ENCODE assay signal across 12 mouse cellular contexts in genomic region chr4:139116356-139117063, GRCm38 (mm10). TPM values are rescaled to one million over a fixed set of nuclear protein-coding genes. Genes with fewer than 3 reads are reported as not detected.
DNase-seq lines count a peak whose midpoint lies in the region; ATAC-seq and TF ChIP-seq lines count a peak whose summit lies in the region.
"Had no signal": no experiment of that assay in that cellular context is flagged by ENCODE, and none has a peak within 500 bp of the region (broad histone marks: within the 10 kb centered on the region; RNA-seq: fewer than 3 reads in every experiment).

No protein-coding gene starts in this region.

- no peak overlapping the region for H3K4me3 ChIP-seq in layer of hippocampus, adult 2 months
- H3K4me3 ChIP-seq in forebrain, embryonic 13.5 days: no peak overlapping the region
- H3K4me3 ChIP-seq: limb, embryonic 13.5 days; midbrain, embryonic 10.5 days had no signal

- no peak for DNase-seq in layer of hippocampus, adult 2 months (ENCODE audit: low spot score in 2 of 2)
- DNase-seq in layer of hippocampus, adult 11-12 months (ENCODE audit: low spot score): no peak
- DNase-seq in kidney, postnatal 25 days: peak; percentile 45 to 73
- DNase-seq in retina, postnatal 1 day: peak; percentile 77
- DNase-seq in heart, postnatal 4 days: no peak
- DNase-seq in right cerebral cortex, postnatal 14 days: no peak
- DNase-seq in urinary bladder, adult 2 months (ENCODE audit: low spot score): no peak
- DNase-seq: cerebellum, adult 11-12 months; thymus, adult 2 months had no signal

- ATAC-seq in forebrain, embryonic 13.5 days: no peak

- H3K9me3 ChIP-seq in forebrain, embryonic 13.5 days (replicated peaks): no peaks in the 10 kb centered on the region
- H3K9me3 ChIP-seq: limb, embryonic 13.5 days; midbrain, embryonic 10.5 days had no signal

- H3K4me1 ChIP-seq in forebrain, embryonic 13.5 days: peaks cover 22% of the 10 kb centered on the region

- no peaks in the 10 kb centered on the region for H3K27me3 ChIP-seq in forebrain, embryonic 13.5 days
- H3K27me3 ChIP-seq: limb, embryonic 13.5 days had no signal

- no peak overlapping the region for H3K4me2 ChIP-seq in forebrain, embryonic 13.5 days
- H3K4me2 ChIP-seq: limb, embryonic 13.5 days had no signal

- no peaks in the 10 kb centered on the region for H3K36me3 ChIP-seq in forebrain, embryonic 13.5 days (ENCODE audit: poor library complexity, severe bottlenecking)
- H3K36me3 ChIP-seq: limb, embryonic 13.5 days; midbrain, embryonic 10.5 days had no signal

- WGBS in forebrain, embryonic 13.5 days: 63% methylated on average over 3 of the region's 3 CpGs

- no peak overlapping the region for H3K9ac ChIP-seq in forebrain, embryonic 13.5 days
- H3K9ac ChIP-seq: limb, embryonic 13.5 days had no signal

- H3K27ac ChIP-seq in layer of hippocampus, adult 2 months: peak overlapping the region; percentile 8; the same call in 1 of the 2 replicates
- peak overlapping the region; percentile 32; the same call in 1 of the 2 replicates for H3K27ac ChIP-seq in forebrain, embryonic 13.5 days
- H3K27ac ChIP-seq: limb, embryonic 13.5 days; midbrain, embryonic 10.5 days had no signal

- TF ChIP-seq CTCF in layer of hippocampus, adult 2 months (conservative IDR thresholded peaks at IDR 0.05): no peak

RNA-seq across cellular contexts. Expression of gene Minos1, which starts 14.4 kb away (rescaled TPM):
- total RNA-seq in layer of hippocampus, adult 2 months (2021): 100 to 1,000 TPM; 184 to 196 TPM
- polyA plus RNA-seq in forebrain, embryonic 13.5 days (2015; fragmentation: Nextera tagmentation; extraction: Ambion mirVana): 429 and 523 TPM in 2 replicates
- total RNA-seq in heart, postnatal 4 days (2021): 100 to 1,000 TPM; 588 to 656 TPM
- 174 and 186 TPM in 2 replicates for polyA plus RNA-seq in urinary bladder, adult 2 months (2012; rRNA removed)

RNA-seq across cellular contexts. Expression of gene Nbl1, which starts 23.7 kb away (rescaled TPM):
- total RNA-seq in layer of hippocampus, adult 2 months (2021): 10 to 100 TPM; 84.4 to 89.9 TPM
- polyA plus RNA-seq in forebrain, embryonic 13.5 days (2015; fragmentation: Nextera tagmentation; extraction: Ambion mirVana): 12.5 and 17.1 TPM in 2 replicates
- 10 to 100 TPM; 19.6 to 20.8 TPM for total RNA-seq in heart, postnatal 4 days (2021)
- polyA plus RNA-seq in urinary bladder, adult 2 months (2012; rRNA removed): 323 and 360 TPM in 2 replicates

RNA-seq across cellular contexts. Expression of gene Htr6, which starts 41.1 kb away (rescaled TPM):
- 1 to 10 TPM; 7.3 to 7.6 TPM for total RNA-seq in layer of hippocampus, adult 2 months (2021)
- 0.11 and 0.18 TPM in 2 replicates for polyA plus RNA-seq in forebrain, embryonic 13.5 days (2015; fragmentation: Nextera tagmentation; extraction: Ambion mirVana)
- not detected for total RNA-seq in heart, postnatal 4 days (2021)
- 0.06 and 0.07 TPM in 2 replicates for polyA plus RNA-seq in urinary bladder, adult 2 months (2012; rRNA removed)
- polyA plus RNA-seq: midbrain, embryonic 10.5 days; thymus, adult 2 months had no signal

Comparison
In these comparisons a context has a peak if more than half of its experiments do, and no peak if none do; other contexts are left out.
1. DNase-seq: peak in kidney, postnatal 25 days (2 of 2) and retina, postnatal 1 day (single experiment); none in layer of hippocampus, adult 2 months (0 of 2), layer of hippocampus, adult 11-12 months (single experiment), heart, postnatal 4 days (single experiment), right cerebral cortex, postnatal 14 days (single experiment) and urinary bladder, adult 2 months (single experiment).
2. RNA of gene Htr6, which starts 41.1 kb away (total RNA-seq): 7.3 to 7.6 TPM in layer of hippocampus, adult 2 months; not detected in heart, postnatal 4 days; every median in the first group is over 4 times any median in the second.